Mouse (Mus musculus): ENCODE measurements around the gene Ndufs1. TPM values are rescaled to one million over a fixed set of nuclear protein-coding genes. Genes with fewer than 3 reads are reported as not detected.
"Not testable (repeated sequence)": the region's sequence is repeated elsewhere in the genome, so short reads cannot be mapped to it uniquely, and the experiment has no call there.

The Ndufs1 gene
- total RNA-seq, 1 experiment from 2014 or later: 101 TPM

- no peak for ATAC-seq (ENCODE audit: extremely low read depth, insufficient number of reproducible peaks, low FRiP score, poor library complexity, severe bottlenecking)
Measured at GRCm38 (mm10) chr1:63190851-63191250, 14.2 kb upstream of the Ndufs1 start.

- ATAC-seq (ENCODE audit: extremely low read depth, insufficient number of reproducible peaks, low FRiP score, poor library complexity, severe bottlenecking): no peak
Measured at GRCm38 (mm10) chr1:63188536-63188935, 11.9 kb upstream of the Ndufs1 start.

DNA sequence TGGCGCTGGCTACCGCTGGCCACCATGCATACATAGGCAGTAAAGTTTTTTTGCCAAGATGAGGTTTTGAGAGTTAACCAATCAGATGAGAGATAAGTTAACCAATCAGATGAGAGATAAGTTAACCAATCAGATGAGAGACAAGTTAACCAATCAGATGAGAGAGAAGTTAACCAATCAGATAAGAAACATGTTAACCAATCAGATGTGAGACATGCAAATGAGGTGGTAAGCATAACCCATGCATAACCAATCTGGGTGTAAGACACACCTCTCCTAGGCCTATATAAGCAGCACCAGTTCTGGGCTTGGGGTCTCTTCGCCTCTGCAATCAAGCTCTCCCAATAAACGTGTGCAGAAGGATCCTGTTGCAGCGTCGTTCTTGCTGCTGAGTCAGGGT lies 8.8 kb upstream of the Ndufs1 start:
- not testable (repeated sequence) for ATAC-seq (ENCODE audit: extremely low read depth, insufficient number of reproducible peaks, low FRiP score, poor library complexity, severe bottlenecking)

GRCm38 (mm10) chr1:63182636-63183270 lies 6.1 kb upstream of the Ndufs1 start:
- ATAC-seq (ENCODE audit: extremely low read depth, insufficient number of reproducible peaks, low FRiP score, poor library complexity, severe bottlenecking): no peak

DNA sequence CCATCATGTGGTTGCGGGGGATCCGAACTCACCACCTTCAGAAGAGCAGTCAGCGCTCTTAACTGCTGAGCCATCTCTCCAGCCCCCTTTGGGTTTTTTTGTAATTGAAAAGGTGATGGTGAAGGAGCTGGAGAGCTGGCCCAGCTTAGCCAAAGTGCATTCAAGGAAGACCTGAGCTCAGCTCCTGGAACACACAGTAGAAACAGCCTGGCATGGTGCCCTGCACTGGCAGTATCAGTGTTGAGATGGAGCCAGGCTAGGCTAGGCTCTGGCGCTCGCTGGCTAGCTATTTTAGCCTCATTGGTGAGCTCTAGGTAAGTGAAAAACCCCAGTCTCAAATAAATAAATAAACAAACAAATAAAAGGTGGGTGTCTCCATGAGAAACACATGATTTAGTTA lies 5.6 kb upstream of the Ndufs1 start:
- no peak for ATAC-seq (ENCODE audit: extremely low read depth, insufficient number of reproducible peaks, low FRiP score, poor library complexity, severe bottlenecking)

DNA sequence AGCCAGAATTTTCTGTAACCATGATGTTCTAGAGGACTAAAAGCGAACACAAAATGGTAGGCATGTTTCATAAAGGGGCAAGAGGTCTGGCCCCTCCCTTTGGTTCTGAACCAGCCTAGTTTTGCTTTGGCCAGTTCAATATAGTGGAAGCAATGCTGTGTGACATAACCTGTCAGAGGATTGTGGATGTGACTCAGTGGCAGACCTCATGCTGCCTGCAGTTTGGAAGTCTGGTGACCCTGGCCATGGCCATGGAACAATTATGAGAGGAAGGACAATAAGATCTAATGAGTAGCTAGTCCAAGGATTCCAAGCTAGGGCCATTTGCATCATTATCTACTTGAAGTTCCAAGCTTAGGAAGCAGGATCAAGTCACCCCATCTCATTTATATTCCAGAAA lies 4.8 kb upstream of the Ndufs1 start:
- no peak for ATAC-seq (ENCODE audit: extremely low read depth, insufficient number of reproducible peaks, low FRiP score, poor library complexity, severe bottlenecking)

DNA sequence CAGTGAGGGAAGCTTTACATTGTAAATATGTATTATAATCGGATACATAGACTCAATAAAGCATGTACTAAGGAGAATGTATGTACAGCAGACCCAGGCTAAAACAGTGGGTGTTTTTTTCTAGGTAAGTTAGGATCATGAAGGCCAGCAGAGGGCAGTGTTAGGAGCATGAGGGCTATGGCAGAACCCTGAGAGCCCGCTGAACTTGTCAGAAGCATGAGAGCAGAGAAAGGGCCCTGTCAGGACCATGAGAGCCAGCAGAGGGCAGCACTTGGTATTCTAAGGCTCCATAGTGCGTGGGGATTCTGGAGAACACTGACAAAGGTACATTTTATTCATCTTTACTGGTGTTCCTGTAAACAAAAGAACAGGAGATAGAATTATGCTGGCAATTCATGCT lies 4.4 kb upstream of the Ndufs1 start:
- peak; percentile 87 for ATAC-seq (ENCODE audit: extremely low read depth, insufficient number of reproducible peaks, low FRiP score, poor library complexity, severe bottlenecking)

DNA sequence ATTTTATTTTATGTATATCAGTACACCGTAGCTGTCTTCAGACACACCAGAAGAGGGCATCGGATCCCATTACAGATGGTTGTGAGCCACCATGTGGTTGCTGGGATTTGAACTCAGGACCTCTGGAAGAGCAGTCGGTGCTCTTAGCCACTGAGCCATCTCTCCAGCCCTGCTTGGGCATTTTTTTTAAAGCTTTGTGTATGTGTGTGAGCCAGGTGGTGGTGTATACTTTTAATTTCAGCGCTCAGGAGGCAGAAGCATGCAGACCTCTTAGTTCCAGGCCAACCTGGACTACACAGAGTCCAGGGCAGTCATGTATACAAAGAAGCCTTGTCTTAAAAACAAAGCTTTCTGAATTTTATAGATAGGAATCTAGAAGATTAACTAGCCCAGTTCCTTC lies 3.9 kb upstream of the Ndufs1 start:
- not testable (repeated sequence) for ATAC-seq (ENCODE audit: extremely low read depth, insufficient number of reproducible peaks, low FRiP score, poor library complexity, severe bottlenecking)

DNA sequence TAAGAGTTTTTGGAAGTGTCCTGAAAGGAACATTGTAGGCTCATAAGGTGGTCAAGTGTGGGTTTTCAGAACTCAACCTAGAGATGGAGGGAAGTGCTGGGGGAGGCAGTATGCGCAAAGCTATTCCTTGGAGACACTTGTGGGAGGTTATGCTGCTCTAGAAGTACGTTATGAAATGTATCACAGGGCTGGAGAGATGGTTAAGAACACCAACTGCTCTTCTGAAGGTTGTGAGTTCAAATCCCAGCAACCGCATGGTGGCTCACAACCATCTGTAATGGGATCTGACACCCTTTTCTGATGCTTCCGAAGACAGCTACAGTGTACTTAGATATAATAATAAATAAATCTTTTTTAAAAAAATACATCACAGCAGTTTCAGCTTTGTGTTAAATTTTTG lies 3.5 kb upstream of the Ndufs1 start:
- no peak for ATAC-seq (ENCODE audit: extremely low read depth, insufficient number of reproducible peaks, low FRiP score, poor library complexity, severe bottlenecking)

GRCm38 (mm10) chr1:63178308-63178707 lies 1.7 kb upstream of the Ndufs1 start:
- ATAC-seq (ENCODE audit: extremely low read depth, insufficient number of reproducible peaks, low FRiP score, poor library complexity, severe bottlenecking): no peak

DNA sequence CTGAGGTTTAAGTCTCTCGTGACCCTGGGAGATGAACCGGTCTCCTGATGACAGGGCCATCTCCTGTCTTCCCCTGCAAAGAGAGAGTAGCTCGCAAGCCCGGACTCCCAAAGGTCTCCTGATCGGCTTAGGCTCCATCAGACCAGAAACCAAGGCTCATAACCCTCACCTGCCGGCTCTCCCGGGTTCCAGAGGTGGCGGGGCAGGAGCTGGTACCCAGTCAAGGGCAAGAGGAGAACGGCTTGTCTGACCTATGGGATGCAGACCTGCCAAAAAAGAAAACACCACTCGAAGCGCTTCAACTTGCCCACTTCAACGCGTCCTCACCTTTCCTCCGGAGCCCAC lies 402 bp downstream of the Ndufs1 start:
- no peak for ATAC-seq (ENCODE audit: extremely low read depth, insufficient number of reproducible peaks, low FRiP score, poor library complexity, severe bottlenecking)

- no peak for ATAC-seq (ENCODE audit: extremely low read depth, insufficient number of reproducible peaks, low FRiP score, poor library complexity, severe bottlenecking)
Measured at GRCm38 (mm10) chr1:63175853-63176252, 780 bp downstream of the Ndufs1 start.

GRCm38 (mm10) chr1:63168638-63169037 lies 8.0 kb downstream of the Ndufs1 start:
- ATAC-seq (ENCODE audit: extremely low read depth, insufficient number of reproducible peaks, low FRiP score, poor library complexity, severe bottlenecking): no peak

- ATAC-seq (ENCODE audit: extremely low read depth, insufficient number of reproducible peaks, low FRiP score, poor library complexity, severe bottlenecking): no peak
Measured at GRCm38 (mm10) chr1:63140231-63140630, 36.4 kb downstream of the Ndufs1 start.

GRCm38 (mm10) chr1:63138586-63138985 lies 38.0 kb downstream of the Ndufs1 start:
- not testable (repeated sequence) for ATAC-seq (ENCODE audit: extremely low read depth, insufficient number of reproducible peaks, low FRiP score, poor library complexity, severe bottlenecking)

GRCm38 (mm10) chr1:63137971-63138370 lies 38.7 kb downstream of the Ndufs1 start:
- no peak for ATAC-seq (ENCODE audit: extremely low read depth, insufficient number of reproducible peaks, low FRiP score, poor library complexity, severe bottlenecking)

GRCm38 (mm10) chr1:63134530-63134929 lies 42.1 kb downstream of the Ndufs1 start:
- no peak for ATAC-seq (ENCODE audit: extremely low read depth, insufficient number of reproducible peaks, low FRiP score, poor library complexity, severe bottlenecking)

GRCm38 (mm10) chr1:63131766-63132165 lies 44.9 kb downstream of the Ndufs1 start:
- no peak for ATAC-seq (ENCODE audit: extremely low read depth, insufficient number of reproducible peaks, low FRiP score, poor library complexity, severe bottlenecking)

GRCm38 (mm10) chr1:63130883-63131282 lies 45.8 kb downstream of the Ndufs1 start:
- no peak for ATAC-seq (ENCODE audit: extremely low read depth, insufficient number of reproducible peaks, low FRiP score, poor library complexity, severe bottlenecking)

DNA sequence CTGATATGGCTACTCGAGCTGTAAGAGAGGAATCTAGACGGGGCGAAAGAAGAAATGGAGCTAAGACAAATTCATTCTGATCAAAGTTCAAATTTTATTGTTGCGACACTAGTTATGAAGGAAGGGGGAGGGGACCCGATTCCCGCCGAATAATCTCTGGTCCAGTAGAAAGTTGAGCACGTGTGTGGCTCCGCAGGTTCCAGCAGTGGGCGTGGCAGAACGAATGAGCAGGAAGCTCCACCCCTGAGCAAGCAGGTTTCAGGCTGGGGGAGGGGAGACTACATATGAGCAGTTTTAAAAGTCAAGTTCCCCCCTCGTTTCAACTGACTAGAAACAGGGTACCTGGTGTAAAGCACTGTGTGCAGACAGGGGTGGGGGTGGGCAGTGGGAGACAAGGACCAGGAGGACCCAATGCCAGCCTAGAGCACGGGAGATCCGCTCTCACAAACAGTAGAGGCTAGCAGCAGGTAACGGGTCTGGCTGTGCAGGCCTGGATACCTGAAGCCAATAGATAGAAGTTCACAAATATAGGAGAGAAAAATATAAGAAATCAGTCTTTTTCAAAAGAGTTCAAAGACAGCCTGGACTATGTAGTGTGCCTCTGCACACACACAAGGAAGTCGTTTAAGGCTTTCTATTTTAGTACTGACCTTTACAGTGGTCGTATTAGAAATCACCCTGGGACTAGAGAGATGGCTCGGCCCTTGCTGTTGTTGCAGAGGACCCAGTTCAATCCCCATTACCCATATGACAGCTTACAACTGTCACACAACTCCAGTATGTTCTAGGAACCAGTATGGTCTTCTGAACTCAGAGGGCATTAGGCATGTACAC lies 46.6 kb downstream of the Ndufs1 start:
- no peak for ATAC-seq (ENCODE audit: extremely low read depth, insufficient number of reproducible peaks, low FRiP score, poor library complexity, severe bottlenecking)

- no peak for ATAC-seq (ENCODE audit: extremely low read depth, insufficient number of reproducible peaks, low FRiP score, poor library complexity, severe bottlenecking)
Measured at GRCm38 (mm10) chr1:63129273-63129672, 47.4 kb downstream of the Ndufs1 start.

Data from neutrophil, adult 5-6 weeks (primary cell).